Mouse (Mus musculus) macrophage (primary cell): ENCODE results near the gene Dtnb. TPM values are rescaled to one million over a fixed set of nuclear protein-coding genes. Genes with fewer than 3 reads are reported as not detected.

Experiments
- H3K27ac ChIP-seq: fragments of 350-480 bp; formaldehyde crosslinking; 2 replicates; pipeline ENCODE4 v1.9.0; 2021
- H3K36me3 ChIP-seq: fragments of 350-480 bp; formaldehyde crosslinking; 2 replicates; pipeline ENCODE4 v1.9.0; 2021; ENCODE audit errors: inconsistent target
- H3K4me3 ChIP-seq: fragments of 350-480 bp; formaldehyde crosslinking; 2 replicates; pipeline ENCODE4 v1.9.0; 2021; ENCODE audit errors: inconsistent target
- H3K79me2 ChIP-seq: fragments of 350-480 bp; formaldehyde crosslinking; 2 replicates; pipeline ENCODE4 v1.9.0; 2021; ENCODE audit errors: inconsistent target
- WGBS: methylation state at CpG from one replicate; pipeline ENCODE4 v1.1.7; 2026; ENCODE audit warnings: inconsistent platforms; ENCODE audit not compliant: missing documents; 5-methylcytosine and 5-hydroxymethylcytosine counted together
- polyA plus RNA-seq: library from polyadenylated mRNA; stranded (reverse); fragments of 250-400 nt; gene quantifications from 3 replicates; pipeline ENCODE4 v1.2.4, GENCODE M21; 2018; ENCODE audit warnings: inconsistent platforms

Gene Dtnb
- polyA plus RNA-seq, 1 experiment from 2014 or later: 2.9 TPM

DNA sequence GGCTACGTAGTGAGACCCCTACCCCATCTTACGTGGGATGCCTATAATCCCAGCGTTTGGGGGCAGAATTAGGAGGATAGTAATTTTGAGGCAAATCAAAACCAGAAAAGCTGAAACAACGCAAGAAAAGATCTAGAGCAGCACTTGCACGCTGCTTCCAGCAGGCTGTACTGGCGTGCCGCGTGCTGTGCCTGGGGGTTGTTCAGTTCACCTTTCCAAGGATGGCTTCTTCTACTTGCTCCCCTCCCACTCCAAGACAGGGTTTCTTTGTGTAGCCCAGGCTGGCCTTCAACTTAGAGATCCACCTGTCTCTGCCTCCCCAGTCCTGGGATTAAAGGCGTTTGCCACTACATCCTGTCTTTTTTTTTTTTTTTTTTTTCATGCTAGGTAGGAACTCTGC lies 17.9 kb downstream of the Dtnb start:
- over 99% methylated on average over 8 of the region's 9 CpGs for WGBS
- Histone ChIP-seq H3K27ac (no peak overlapping the region), H3K79me2 (no peaks in the 10 kb centered on the region)

DNA sequence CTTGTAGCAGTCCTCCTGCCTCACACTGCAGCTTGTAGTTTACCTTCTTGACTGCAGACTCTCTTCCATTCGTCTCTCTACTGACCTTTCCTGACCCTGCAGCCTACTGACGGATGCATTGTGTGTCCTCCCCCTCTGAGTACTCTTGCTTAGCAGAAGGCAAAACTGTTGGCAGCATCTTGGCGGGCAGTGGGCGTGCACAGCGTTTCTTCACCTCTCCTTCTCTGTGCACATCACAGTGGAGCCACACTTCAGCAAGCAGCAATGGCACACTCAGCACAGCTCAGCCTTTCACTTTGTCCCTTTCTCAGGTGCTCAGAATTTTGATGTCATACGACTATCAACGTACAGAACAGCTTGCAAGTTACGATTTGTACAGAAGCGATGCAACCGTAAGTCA lies 19.4 kb downstream of the Dtnb start:
- H3K4me3 ChIP-seq: no peak overlapping the region
- H3K79me2 ChIP-seq: no peaks in the 10 kb centered on the region
- WGBS: 92% methylated on average over 9 of the region's 10 CpGs
- H3K36me3 ChIP-seq: no peaks in the 10 kb centered on the region
- no peak overlapping the region for H3K27ac ChIP-seq

More for the DNA sequence above, 17.9 kb downstream of the Dtnb start:
- no peaks in the 10 kb centered on the region for H3K36me3 ChIP-seq
- no peak overlapping the region for H3K4me3 ChIP-seq

DNA sequence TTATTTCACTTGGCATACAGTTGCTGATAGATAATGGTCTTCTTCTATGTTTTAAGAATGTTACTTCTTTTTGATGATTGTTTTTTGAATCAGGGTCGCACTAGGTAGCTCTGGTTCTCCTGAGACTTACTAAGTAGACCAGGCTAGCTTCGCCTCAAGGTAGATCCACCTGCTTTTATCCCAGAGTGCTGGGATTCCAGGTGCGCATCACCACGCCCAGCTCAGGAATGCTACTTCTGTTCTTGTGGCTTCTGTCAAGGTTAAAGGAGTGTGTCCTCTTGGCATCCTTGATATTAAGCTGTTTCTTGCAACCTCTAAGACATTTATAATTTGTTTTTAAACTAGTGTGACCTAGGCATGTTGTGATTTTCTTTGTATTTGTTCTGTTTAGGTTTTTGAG lies 30.6 kb downstream of the Dtnb start:
- Histone ChIP-seq H3K27ac (no peak overlapping the region), H3K4me3 (no peak overlapping the region), H3K79me2 (no peaks in the 10 kb centered on the region), H3K36me3 (no peaks in the 10 kb centered on the region)
- WGBS: 90% methylated on average over 4 of the region's 4 CpGs

DNA sequence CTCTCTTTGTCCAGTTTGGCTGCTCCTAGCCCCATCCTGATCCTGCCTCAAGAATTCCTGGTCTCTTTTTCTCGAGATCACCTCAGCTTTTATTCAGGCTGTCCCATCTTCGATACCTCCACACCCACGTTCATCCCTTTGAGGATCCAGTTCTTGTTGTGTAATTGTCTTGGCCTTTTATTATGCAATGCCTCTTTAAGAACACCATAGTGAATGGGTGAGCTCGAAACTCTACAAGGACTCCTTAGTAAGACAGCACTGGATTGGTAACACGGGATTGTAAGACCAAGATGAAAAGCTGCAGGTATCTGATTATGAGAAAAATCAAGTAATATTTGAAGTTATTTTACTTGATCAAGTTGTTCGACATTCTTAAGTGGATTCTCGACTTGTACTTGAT lies 34.0 kb downstream of the Dtnb start:
- Histone ChIP-seq H3K36me3 (no peaks in the 10 kb centered on the region), H3K4me3 (no peak overlapping the region), H3K79me2 (no peaks in the 10 kb centered on the region), H3K27ac (no peak overlapping the region)
- 81% methylated on average over 7 of the region's 7 CpGs for WGBS

DNA sequence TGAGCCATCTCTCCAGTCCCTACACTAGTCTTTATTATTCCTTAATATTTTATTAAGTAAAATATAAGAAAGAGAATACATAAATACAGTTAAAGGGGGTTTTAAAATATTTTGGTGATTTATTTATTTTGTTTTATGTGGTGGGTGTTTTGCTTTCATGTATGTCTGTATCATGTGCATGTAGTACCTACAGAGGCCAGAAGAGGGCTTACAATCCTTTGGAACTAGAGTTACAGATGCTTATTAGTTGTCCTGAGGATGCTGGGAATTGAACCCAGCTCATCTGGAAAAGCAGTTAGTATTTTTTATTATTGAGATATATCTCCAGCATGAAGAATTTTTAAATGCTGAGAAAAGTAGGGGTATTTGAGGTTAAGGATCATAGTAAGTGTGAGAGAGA lies 37.6 kb downstream of the Dtnb start:
- no peaks in the 10 kb centered on the region for H3K79me2 ChIP-seq
- no peak overlapping the region for H3K27ac ChIP-seq
- no peak overlapping the region for H3K4me3 ChIP-seq
- no peaks in the 10 kb centered on the region for H3K36me3 ChIP-seq

DNA sequence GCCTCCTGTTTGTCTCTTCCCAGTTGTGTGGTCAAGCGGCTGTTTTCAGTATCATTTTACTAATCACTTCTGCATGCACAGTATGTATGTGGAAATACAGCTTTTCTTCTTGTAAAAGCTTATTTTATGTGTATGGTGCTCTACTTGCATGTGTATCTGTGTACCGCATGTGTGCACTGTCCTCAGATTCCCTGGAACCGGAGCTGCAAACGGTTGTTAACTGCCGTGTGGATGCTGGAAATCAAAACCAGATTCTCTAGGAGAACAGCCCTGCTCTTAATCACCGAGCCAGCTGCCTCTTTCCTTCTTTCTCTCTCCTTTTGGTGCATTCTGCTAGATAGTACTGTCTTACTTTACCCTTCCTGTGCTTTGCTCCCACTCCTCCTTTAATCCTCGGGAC lies 39.7 kb downstream of the Dtnb start:
- H3K4me3 ChIP-seq: no peak overlapping the region
- WGBS: 86% methylated on average over 7 of the region's 7 CpGs
- no peak overlapping the region for H3K27ac ChIP-seq
- no peaks in the 10 kb centered on the region for H3K36me3 ChIP-seq
- H3K79me2 ChIP-seq: no peaks in the 10 kb centered on the region

DNA sequence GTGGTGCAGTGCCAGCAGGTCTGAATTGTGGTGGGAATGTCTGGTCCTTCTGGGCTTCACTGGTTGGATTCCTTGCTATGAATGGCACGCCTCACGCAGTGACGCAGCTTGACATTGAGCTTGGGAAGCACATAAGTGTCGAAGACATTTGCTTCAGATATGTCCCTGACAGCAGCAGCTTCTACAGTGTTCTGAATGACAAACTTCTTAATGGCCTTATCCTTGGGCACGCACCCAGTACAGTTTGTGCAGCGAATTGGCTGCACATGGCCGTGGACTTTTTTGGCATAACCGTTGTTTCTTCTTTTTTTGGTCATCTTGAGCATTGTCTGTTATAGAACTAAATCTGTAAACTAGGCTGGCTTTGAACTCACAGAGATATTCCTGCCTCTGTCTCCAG lies 42.9 kb downstream of the Dtnb start:
- H3K79me2 ChIP-seq: no peaks in the 10 kb centered on the region
- H3K27ac ChIP-seq: no peak overlapping the region
- whole genome bisulfite sequencing: 93% methylated on average over 8 of the region's 8 CpGs
- H3K36me3 ChIP-seq: no peaks in the 10 kb centered on the region
- no peak overlapping the region for H3K4me3 ChIP-seq

DNA sequence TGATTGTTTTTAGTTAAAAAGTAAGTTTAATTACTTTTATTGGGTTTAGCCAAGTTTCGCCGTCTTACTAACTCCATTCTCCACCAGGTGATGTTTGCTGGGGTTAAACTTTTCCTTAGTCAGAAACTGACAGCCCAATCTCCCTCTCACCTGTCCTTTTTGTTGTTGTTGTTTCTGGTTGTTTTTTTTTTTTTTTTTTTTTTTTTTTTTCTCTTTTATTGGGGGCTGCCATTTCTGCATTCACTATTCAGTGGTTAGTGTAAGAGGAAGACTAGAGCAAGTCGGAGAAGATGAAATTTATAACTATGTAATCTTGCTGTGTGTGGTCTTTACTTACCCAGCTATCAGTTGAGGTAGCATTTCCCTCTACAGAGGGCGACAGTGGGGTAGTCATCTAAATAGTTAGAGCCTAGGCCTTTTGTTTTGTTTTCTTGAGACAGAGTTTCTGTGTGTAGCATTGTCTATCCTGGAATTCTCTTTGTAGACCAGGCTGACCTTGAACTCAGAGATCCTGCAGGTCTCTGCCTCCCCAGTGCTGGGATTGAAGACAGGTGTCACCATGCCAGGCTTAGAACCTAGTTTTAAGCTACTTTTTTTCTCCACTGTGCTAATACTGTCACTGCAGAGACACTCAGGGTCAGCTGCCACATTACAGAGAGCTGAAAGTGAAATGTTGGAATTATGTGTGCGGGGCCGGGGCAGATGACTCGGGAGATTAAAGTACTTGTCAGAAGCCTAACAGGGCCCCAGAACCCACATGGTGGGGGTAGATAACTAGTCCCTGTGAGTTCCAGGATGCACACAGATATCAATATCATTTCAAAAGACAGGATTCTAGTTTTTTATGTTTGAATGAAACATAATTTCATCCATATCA lies 46.2 kb downstream of the Dtnb start:
- no peak overlapping the region for H3K27ac ChIP-seq
- no peaks in the 10 kb centered on the region for H3K36me3 ChIP-seq

DNA sequence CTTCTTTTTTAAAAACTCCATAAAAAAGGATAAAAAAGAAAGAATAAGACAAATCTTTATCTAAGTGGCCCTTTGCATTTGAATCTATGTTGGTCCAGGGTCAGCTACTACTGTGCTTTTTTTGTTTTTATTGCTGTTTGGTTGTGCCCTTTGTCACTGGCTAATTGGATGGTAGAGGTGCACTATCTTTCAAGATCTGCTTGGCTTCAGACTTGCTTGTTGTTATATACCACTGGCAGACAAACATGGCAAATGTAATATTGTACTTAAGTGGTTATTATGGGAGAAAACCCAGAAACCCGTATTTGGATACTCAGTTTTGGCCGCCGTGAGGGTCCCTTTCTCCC lies 46.8 kb downstream of the Dtnb start:
- Histone ChIP-seq H3K4me3 (no peak overlapping the region), H3K79me2 (no peaks in the 10 kb centered on the region), H3K36me3 (no peaks in the 10 kb centered on the region), H3K27ac (no peak overlapping the region)
- 94% methylated on average over 3 of the region's 3 CpGs for WGBS

More for the DNA sequence above, 46.2 kb downstream of the Dtnb start:
- 100% methylated on average over 7 of the region's 7 CpGs for WGBS
- Histone ChIP-seq H3K4me3 (no peak overlapping the region), H3K79me2 (no peaks in the 10 kb centered on the region)

DNA sequence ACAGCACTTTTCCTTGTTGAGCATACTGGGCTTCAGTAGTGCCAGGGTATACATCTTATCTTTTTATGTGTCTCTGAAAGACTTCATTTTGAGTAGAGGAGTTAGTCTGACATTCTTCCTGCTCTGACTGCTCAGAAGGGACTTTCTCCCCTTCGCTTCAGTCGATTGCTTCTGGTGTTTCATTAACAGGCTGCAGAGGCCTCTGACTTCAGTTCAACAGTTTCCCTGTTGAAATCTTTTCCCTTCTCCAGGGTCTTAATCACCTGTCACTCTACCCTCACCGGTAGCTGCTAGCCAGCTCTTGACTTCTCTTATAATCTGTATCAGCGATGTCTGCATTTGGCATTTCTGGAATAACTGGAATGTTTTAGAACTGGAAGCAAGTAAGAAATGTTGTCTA lies 54.7 kb downstream of the Dtnb start:
- Histone ChIP-seq H3K36me3 (no peaks in the 10 kb centered on the region), H3K27ac (no peak overlapping the region), H3K4me3 (no peak overlapping the region), H3K79me2 (no peaks in the 10 kb centered on the region)
- 92% methylated on average over 4 of the region's 4 CpGs for WGBS

DNA sequence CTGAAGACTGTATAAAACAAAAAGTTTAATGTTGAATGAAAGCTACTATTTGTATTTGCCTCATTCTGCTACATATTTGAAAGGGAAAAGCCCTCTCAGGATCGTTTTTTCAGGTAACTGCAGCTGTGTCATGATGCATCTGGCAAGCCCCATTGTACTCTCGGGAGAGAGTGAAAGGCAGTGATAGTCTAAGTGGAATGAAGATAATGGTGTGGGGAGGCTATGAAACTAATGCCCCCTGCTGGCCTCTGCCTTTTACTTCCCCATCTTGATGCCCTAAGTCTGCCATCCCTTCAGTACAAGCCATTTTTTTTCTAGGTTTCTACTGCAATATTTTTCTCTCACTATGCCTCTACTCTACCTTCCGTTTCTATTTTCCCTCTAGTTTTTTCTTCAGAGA lies 69.8 kb downstream of the Dtnb start:
- Histone ChIP-seq H3K36me3 (no peaks in the 10 kb centered on the region), H3K4me3 (no peak overlapping the region), H3K79me2 (no peaks in the 10 kb centered on the region), H3K27ac (no peak overlapping the region)
- 53% methylated on average over 3 of the region's 3 CpGs for WGBS

DNA sequence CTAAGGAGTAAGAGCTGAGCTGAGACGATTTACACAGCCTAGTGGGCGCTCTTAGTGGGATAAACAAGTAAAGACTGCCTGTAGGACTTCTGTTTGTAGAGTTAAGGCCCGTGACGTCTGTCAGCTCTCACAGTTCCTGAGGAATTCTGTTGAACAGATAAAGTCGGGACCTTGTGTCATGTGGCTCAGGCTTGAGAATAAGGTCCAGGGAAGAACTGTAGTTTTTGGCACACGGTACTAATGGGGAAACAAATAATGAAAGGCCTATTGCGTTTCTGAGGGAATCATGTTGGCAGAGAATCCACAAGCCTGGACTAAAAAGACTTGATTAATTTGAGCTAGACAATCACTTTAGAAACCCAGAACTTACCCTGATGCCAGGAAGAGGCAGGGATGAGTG lies 84.6 kb downstream of the Dtnb start:
- Histone ChIP-seq H3K4me3 (no peak overlapping the region), H3K27ac (no peak overlapping the region), H3K36me3 (no peaks in the 10 kb centered on the region), H3K79me2 (no peaks in the 10 kb centered on the region)
- 77% methylated on average over 7 of the region's 7 CpGs for WGBS

DNA sequence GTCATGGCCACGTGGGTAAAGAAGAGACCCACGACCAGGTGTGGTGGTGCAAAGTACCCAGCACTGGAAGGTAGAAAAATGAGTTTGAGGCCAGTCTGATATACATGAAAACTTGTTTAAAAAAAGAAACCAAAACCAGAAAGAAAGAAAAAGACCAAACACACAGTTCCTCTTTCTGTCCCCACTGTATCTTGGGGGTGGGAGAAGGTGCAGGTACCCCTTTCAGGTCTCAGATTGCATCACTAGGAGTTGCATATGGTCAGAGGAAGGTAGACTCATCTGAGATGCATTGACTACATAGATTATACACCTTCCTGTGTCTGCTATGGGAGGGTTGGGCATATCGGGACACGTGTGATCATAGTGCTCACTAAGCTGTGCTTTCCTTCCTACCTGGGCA lies 85.1 kb downstream of the Dtnb start:
- WGBS: 26% methylated on average over 4 of the region's 4 CpGs
- H3K36me3 ChIP-seq: no peaks in the 10 kb centered on the region
- no peak overlapping the region for H3K4me3 ChIP-seq
- H3K27ac ChIP-seq: no peak overlapping the region
- no peaks in the 10 kb centered on the region for H3K79me2 ChIP-seq

DNA sequence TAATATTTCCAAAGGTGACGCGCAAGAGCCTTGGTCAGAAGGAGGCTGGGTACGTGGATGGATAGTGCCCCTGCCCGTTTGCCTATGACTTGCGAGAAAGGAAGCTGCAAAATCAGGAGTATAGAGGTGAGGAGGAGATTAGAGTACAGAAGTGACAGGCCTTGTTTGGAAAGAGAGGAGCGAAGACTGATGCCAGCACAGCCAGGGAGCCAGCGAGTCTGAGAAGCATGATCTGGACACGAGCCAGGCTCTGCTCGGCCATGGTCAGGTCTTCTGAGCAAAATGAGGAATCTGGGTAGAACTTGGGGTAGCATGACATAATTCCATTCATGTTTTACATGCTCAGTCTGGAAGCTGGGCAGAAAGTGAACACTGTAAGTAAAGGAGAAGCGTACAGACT lies 85.6 kb downstream of the Dtnb start:
- 72% methylated on average over 10 of the region's 10 CpGs for WGBS
- H3K36me3 ChIP-seq: no peaks in the 10 kb centered on the region
- no peak overlapping the region for H3K27ac ChIP-seq
- no peaks in the 10 kb centered on the region for H3K79me2 ChIP-seq
- no peak overlapping the region for H3K4me3 ChIP-seq

DNA sequence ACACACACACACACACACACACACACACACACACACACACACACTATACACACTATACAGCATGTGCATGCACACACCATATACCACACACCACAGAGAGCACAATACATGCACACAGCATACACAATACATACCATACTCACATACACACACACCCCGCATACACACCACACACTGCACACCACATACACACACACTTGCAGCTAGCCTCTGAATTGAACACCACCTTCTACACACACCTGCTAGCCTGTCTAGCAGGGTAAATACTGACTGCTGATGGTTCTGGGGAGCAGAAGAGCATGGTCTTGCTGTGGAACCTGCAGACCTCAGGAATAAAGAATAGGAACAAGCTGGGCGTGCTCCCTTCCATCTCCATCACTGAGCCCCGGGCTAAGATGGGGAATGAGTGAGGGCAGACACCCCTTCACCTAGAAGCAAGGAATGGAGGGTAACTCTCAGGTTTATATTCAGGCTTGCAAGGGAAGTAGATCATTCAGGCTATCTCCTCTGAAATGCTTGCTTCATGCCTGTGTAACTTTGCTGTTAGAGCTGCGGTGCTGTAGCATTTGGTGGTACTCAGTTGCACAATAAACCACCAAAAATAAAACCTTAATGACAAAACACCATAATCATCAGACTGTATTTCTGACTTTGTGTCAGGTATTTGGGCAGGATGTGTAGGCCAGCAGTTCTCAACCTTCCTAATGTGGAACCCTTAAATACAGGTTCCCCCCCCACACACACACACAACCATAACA lies 87.6 kb downstream of the Dtnb start:
- 84% methylated on average over 4 of the region's 4 CpGs for WGBS

More for the DNA sequence above, 87.6 kb downstream of the Dtnb start:
- no peak overlapping the region for H3K4me3 ChIP-seq
- no peak overlapping the region for H3K27ac ChIP-seq
- no peaks in the 10 kb centered on the region for H3K79me2 ChIP-seq
- H3K36me3 ChIP-seq: no peaks in the 10 kb centered on the region
